Mouse (Mus musculus) natural killer cell, adult 2 months (primary cell): Measurements from ENCODE around the gene Cyp2b13.
"Not testable (repeated sequence)": the region's sequence is repeated elsewhere in the genome, so short reads cannot be mapped to it uniquely, and the experiment has no call there.

Source experiments
- DNase-seq, 2 experiments: peaks; one replicate each; pipeline ENCODE4 v3.0.0; 2022; ENCODE audit warnings: low spot score in 2 of 2

Cyp2b13 gene

GRCm38 (mm10) chr7:26061197-26061596 lies at the start of gene Cyp2b13:
Cyp2b13 (plus strand) TSS chr7:26061497.
- not testable (repeated sequence) for DNase-seq

- DNase-seq: not testable (repeated sequence)
These were observed 41.4 kb upstream of the Cyp2b13 start for GRCm38 (mm10) chr7:26019814-26020332.

- DNase-seq: not testable (repeated sequence)
These were observed 6.2 kb upstream of the Cyp2b13 start for GRCm38 (mm10) chr7:26054885-26055630.

GRCm38 (mm10) chr7:26071677-26072076 lies 10.4 kb downstream of the Cyp2b13 start:
- not testable (repeated sequence) for DNase-seq

- DNase-seq: no peak
These were observed 21.3 kb downstream of the Cyp2b13 start for GRCm38 (mm10) chr7:26082595-26082994.

- no peak for DNase-seq
These were observed 26.1 kb downstream of the Cyp2b13 start for GRCm38 (mm10) chr7:26087391-26087790.

GRCm38 (mm10) chr7:26088578-26088977 lies 27.3 kb downstream of the Cyp2b13 start:
- not testable (repeated sequence) for DNase-seq

GRCm38 (mm10) chr7:26139623-26140022 lies 78.3 kb downstream of the Cyp2b13 start:
- DNase-seq: not testable (repeated sequence)

GRCm38 (mm10) chr7:26143657-26144056 lies 82.4 kb downstream of the Cyp2b13 start:
- not testable (repeated sequence) for DNase-seq
